Mouse (Mus musculus) CD4-positive, CD25-positive, alpha-beta regulatory T cell, adult 2 months (primary cell): ENCODE data around the gene Rhox2c.
"Not testable (repeated sequence)": the region's sequence is repeated elsewhere in the genome, so short reads cannot be mapped to it uniquely, and the experiment has no call there.

Experiments used
- DNase-seq: peaks from one replicate; pipeline ENCODE4 v3.0.0-alpha.2; 2012; ENCODE audit warnings: low read depth, low spot score

The Rhox2c gene

DNA sequence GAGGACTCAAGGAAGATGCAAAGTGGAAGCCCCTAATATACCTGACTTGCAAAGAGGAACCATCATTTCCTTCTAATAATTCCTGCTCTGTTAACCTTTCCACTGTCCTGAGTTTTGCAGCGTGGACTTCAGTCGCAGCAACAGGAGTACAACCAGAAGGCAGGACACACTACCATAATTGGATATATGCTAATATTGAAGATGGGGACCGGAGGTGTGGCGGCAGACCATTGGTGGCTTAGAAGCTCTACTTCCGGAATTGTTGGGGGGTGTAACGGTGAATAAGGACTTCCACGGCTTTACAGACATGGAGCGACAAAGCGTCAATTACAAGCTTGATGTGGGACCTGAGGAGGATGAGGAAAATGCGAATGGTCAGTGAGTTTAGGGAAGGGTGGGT is at the start of gene Rhox2c:
Gene Rhox2c (plus strand): TSS at position 301 of the 400 bp plus-strand sequence.
- not testable (repeated sequence) for DNase-seq

DNA sequence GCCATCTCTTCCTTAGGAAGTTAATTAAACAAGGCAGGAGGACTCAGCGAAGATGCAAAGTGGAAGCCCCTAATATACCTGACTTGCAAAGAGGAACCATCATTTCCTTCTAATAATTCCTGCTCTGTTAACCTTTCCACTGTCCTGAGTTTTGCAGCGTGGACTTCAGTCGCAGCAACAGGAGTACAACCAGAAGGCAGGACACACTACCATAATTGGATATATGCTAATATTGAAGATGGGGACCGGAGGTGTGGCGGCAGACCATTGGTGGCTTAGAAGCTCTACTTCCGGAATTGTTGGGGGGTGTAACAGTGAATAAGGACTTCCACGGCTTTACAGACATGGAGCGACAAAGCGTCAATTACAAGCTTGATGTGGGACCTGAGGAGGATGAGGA is 41.7 kb upstream of the Rhox2c start, which contains the start of gene Rhox2b:
Gene Rhox2b (plus strand): TSS at position 301 of the 400 bp plus-strand sequence.
- DNase-seq, result not testable (repeated sequence)

DNA sequence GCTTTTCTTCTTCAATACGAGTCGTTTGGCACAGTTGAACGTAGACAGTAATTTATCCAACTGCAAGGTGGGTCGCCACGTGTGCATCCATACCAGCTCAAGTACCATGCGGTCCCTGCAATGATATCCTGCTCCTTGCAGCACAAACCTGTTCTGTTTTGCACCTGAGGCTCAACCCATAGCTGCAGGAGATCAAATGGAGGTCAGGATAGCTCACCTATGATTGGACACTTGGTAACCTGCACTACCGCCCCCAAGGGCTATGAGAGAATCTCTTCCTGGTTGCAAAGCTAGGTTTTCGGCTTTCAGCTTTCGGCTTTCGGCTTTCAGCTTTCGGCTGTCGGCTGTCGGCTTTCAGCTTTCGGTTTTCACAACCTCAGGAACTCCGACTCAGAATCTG is 21.3 kb upstream of the Rhox2c start, which contains the start of gene Rhox4b:
Gene Rhox4b (plus strand): TSS at position 301 of the 400 bp plus-strand sequence.
- not testable (repeated sequence) for DNase-seq

DNA sequence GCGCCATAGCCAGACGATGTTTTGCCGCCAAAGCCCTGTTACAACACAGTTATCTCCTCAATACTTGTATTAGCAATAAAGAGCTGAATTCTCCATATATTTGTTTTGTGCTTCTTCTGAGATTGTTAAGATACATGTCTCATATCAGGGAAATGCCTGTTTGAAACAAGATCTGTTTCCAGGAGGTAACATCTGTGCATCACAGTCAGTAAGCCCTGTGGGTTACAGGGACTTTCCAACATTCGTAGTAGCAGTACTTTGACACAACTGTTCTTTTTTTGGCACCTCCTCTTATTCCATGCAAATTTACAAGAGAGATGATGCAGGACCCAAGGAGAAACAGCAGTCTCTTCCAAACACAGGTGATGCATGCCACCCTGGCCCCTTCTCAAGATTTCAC is 4.8 kb downstream of the Rhox2c start, which contains the start of gene Rhox3c:
Gene Rhox3c (plus strand): TSS at position 301 of the 400 bp plus-strand sequence.
- DNase-seq, result not testable (repeated sequence)

DNA sequence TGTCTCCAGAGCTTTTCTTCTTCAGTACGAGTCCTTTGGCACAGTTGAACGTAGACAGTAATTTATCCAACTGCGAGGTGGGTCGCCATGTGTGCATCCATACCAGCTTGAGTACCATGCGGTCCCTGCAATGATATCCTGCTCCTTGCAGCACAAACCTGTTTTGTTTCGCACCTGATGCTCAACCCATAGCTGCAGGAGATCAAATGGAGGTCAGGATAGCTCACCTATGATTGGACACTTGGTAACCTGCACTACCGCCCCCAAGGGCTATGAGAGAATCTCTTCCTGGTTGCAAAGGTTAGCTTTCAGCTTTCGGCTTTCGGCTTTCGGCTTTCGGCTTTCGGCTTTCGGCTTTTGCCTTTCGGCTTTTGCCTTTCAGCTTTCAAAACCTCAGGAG is 26.6 kb downstream of the Rhox2c start, which contains the start of gene Rhox4c:
Gene Rhox4c (plus strand): TSS at position 301 of the 400 bp plus-strand sequence.
- not testable (repeated sequence) for DNase-seq

DNA sequence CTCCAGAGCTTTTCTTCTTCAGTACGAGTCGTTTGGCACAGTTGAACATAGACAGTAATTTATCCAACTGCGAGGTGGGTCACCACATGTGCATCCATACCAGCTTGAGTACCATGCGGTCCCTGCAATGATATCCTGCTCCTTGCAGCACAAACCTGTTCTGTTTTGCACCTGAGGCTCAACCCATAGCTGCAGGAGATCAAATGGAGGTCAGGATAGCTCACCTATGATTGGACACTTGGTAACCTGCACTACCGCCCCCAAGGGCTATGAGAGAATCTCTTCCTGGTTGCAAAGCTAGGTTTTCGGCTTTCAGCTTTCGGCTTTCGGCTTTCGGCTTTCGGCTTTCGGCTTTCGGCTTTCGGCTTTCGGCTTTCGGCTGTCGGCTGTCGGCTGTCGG is 60.6 kb downstream of the Rhox2c start, which contains the start of gene Rhox4d:
Gene Rhox4d (plus strand): TSS at position 301 of the 400 bp plus-strand sequence.
- DNase-seq, result not testable (repeated sequence)
